Mouse (Mus musculus) thymus, adult 2 months (tissue): ENCODE measurements around the gene Stat2.

Source experiments
- CTCF ChIP-seq: fragments of 200-500 bp; IDR thresholded peaks from 2 replicates; pipeline ENCODE4 v1.5.1; 2012; ENCODE audit warnings: mild to moderate bottlenecking, control low read depth, low read length, moderate library complexity, borderline replicate concordance; ENCODE audit not compliant: control insufficient read depth, poor library complexity, insufficient read depth; ENCODE audit errors: extremely low read depth
- POLR2A ChIP-seq: fragments of 200-500 bp; IDR thresholded peaks from 2 replicates; pipeline ENCODE4 v1.6.1; 2012; ENCODE audit warnings: mild to moderate bottlenecking, low read length, control low read depth, moderate library complexity; ENCODE audit not compliant: control insufficient read depth, poor library complexity, insufficient read depth; ENCODE audit errors: extremely low read depth

GRCm38 (mm10) chr10:128326825-128327224 lies 56.5 kb downstream of the Stat2 start:
- no peak for TF ChIP-seq CTCF
- no peak for TF ChIP-seq POLR2A
